Mouse (Mus musculus): ENCODE measurements at regions not wholly inside any gene's neighbourhood (a gene's known extent, or its start where the extent isn't known, plus 50 kb on each side); places are given as distances from the start of the nearest gene placed in this dataset.

DNA sequence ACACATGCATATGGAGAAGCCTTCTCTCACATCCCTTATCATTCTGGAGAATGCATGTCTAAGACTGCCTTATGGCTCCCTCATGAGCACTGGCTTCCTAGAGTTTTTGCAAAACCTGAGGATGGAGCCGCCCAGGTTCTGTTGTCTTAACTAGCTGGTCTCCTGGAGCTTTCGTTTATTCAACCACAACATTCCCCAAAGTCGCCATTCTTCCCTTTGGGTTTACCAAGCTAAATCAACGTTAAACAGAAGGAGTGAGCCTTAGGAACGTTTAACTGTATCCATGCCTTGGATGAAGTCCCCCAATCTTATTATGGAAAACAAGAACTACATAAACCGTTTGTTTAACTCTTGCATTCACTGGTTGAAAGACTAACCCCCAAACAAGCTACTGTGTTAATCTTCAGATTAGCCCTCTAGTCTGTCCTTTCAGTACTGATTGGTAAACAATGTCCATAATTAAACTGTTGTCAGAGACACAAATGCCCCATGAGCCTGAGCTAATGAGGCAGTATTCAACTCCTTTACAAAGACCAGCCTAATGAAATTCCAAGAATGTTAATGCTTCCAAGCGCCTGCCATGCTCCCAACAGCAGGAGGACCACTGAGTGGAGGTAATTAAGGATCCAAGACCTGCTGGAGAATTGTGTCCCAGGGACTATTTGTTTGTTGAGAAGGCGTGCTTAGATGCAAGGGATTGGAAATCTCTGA lies 121.1 kb upstream of the Cdkn3 start:
- no peak for ATAC-seq
- Histone ChIP-seq H3K4me1 (ENCODE audit: insufficient read depth) (no peaks in the 10 kb centered on the region), H3K27ac (ENCODE audit: low read depth, low read length) (no peak overlapping the region), H3K9ac (no peak overlapping the region), H3K27me3 (ENCODE audit: insufficient read depth, low read length) (peaks cover 52% of the 10 kb centered on the region), H3K4me3 (ENCODE audit: low read depth, low read length) (no peak overlapping the region), H3K36me3 (ENCODE audit: insufficient read depth) (no peaks in the 10 kb centered on the region), H3K9me3 (ENCODE audit: low read length) (no peaks in the 10 kb centered on the region), H3K4me2 (ENCODE audit: low read depth) (no peak overlapping the region)
- TF ChIP-seq CTCF (IDR thresholded peaks at IDR 0.05; ENCODE audit: low read depth), result no peak
- WGBS, result 6% methylated on average over 8 of the region's 8 CpGs
- DNase-seq, result no peak

DNA sequence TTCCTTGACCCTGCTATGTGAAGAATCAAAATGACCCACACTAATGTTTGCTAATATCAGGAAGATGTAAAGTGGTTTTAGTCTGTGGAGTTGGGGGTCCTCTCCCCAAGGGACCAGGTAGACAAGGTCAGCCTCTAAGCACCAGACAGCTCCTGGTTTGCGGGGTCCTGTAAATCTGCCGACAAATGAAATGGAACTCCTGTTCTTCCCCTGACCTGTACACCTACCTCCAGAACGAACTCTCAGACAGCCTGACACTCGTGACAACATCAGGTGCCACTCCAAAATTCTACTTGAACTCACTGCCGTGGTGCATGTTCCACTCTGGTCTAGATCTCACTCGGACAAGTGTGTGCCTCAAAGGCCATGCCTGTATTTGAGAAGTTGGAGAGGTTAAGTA lies 121.8 kb upstream of the Cdkn3 start:
- no peak overlapping the region for H3K27ac ChIP-seq (ENCODE audit: low read depth, low read length)
- no peaks in the 10 kb centered on the region for H3K9me3 ChIP-seq (ENCODE audit: low read length)
- H3K4me1 ChIP-seq (ENCODE audit: insufficient read depth), result no peaks in the 10 kb centered on the region
- WGBS, result 78% methylated on average over 6 of the region's 6 CpGs
- no peak overlapping the region for H3K9ac ChIP-seq
- peaks cover 50% of the 10 kb centered on the region for H3K27me3 ChIP-seq (ENCODE audit: insufficient read depth, low read length)
- ATAC-seq (no peak), DNase-seq (no peak)
- no peak overlapping the region for H3K4me3 ChIP-seq (ENCODE audit: low read depth, low read length)
- no peaks in the 10 kb centered on the region for H3K36me3 ChIP-seq (ENCODE audit: insufficient read depth)
- H3K4me2 ChIP-seq (ENCODE audit: low read depth), result no peak overlapping the region
- no peak for TF ChIP-seq CTCF (IDR thresholded peaks at IDR 0.05; ENCODE audit: low read depth)

DNA sequence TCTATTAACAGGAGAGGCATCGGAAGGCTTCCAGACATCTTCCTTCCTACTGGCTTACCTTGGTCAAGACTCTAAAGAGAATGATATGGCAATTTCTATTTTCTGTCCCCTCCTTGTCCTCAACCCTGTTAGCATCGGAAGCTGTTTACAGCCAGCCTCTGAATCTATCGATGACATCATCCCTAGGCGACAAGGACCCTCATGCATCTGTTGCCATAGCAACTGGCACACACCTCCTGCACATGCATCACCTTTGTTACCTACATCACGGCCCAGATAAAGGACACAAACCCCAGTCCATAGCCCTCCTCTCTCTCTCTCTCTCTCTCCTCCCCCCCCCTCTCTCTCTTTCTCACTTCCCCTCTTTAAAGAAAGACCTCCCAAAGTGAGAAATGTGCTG lies 123.1 kb upstream of the Cdkn3 start:
- 58% methylated on average over 5 of the region's 5 CpGs for WGBS
- ATAC-seq (peak; percentile 77), DNase-seq (peak; percentile 40)
- Histone ChIP-seq H3K4me2 (ENCODE audit: low read depth) (no peak overlapping the region), H3K4me3 (ENCODE audit: low read depth, low read length) (no peak overlapping the region), H3K27ac (ENCODE audit: low read depth, low read length) (no peak overlapping the region), H3K9me3 (ENCODE audit: low read length) (no peaks in the 10 kb centered on the region), H3K36me3 (ENCODE audit: insufficient read depth) (no peaks in the 10 kb centered on the region), H3K4me1 (ENCODE audit: insufficient read depth) (no peaks in the 10 kb centered on the region), H3K9ac (no peak overlapping the region), H3K27me3 (ENCODE audit: insufficient read depth, low read length) (peaks cover 39% of the 10 kb centered on the region)
- TF ChIP-seq CTCF (IDR thresholded peaks at IDR 0.05; ENCODE audit: low read depth), result no peak

DNA sequence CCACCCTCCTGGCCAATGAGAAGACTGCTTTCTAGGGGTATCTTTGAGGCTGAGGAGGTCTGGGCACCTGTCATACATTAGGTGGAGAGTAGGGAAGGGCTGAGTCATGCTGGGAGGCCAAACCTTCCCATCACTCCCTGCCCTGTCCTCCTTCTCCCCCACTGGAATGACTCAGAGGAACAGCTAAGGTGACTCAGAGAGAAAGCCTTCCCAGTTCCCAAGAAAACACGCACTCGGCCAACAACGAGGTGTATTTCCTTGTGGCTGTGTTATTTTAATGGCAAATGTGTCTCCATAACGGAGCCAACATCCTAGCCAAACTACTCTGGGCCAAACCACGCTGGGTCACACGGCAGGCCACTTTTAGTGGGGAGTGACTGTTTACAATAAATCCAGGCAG lies 124.0 kb upstream of the Cdkn3 start:
- H3K4me2 ChIP-seq (ENCODE audit: low read depth), result no peak overlapping the region
- no peak for TF ChIP-seq CTCF (IDR thresholded peaks at IDR 0.05; ENCODE audit: low read depth)

DNA sequence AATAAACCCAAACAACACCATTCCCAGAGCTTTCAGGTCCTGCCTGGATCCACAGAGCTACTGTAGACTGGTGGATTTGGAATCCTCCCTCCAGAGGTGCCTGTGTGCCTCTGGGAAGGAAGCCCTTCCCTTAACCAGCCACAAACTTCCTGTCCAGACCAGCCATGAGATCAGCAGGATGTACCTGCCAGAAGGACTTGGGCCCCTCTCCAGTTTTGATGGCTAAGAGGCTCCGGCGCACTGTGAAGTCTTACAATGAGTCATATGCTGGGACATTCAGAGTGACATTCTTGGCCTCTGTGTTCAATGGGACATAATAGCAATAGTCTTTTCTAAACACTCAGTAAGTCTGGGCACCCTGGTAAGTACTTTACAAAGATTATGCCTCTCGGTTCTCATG lies 125.0 kb upstream of the Cdkn3 start:
- H3K4me2 ChIP-seq (ENCODE audit: low read depth), result no peak overlapping the region
- 75% methylated on average over 3 of the region's 3 CpGs for WGBS
- no peaks in the 10 kb centered on the region for H3K4me1 ChIP-seq (ENCODE audit: insufficient read depth)
- H3K4me3 ChIP-seq (ENCODE audit: low read depth, low read length), result no peak overlapping the region
- no peak for DNase-seq
- no peak overlapping the region for H3K9ac ChIP-seq
- TF ChIP-seq CTCF (IDR thresholded peaks at IDR 0.05; ENCODE audit: low read depth), result no peak
- no peaks in the 10 kb centered on the region for H3K9me3 ChIP-seq (ENCODE audit: low read length)
- no peaks in the 10 kb centered on the region for H3K36me3 ChIP-seq (ENCODE audit: insufficient read depth)
- H3K27ac ChIP-seq (ENCODE audit: low read depth, low read length), result no peak overlapping the region
- ATAC-seq, result no peak
- H3K27me3 ChIP-seq (ENCODE audit: insufficient read depth, low read length), result peaks cover 26% of the 10 kb centered on the region

More for the DNA sequence above, 124.0 kb upstream of the Cdkn3 start:
- Histone ChIP-seq H3K36me3 (ENCODE audit: insufficient read depth) (no peaks in the 10 kb centered on the region), H3K4me3 (ENCODE audit: low read depth, low read length) (no peak overlapping the region), H3K9ac (no peak overlapping the region), H3K27ac (ENCODE audit: low read depth, low read length) (no peak overlapping the region), H3K27me3 (ENCODE audit: insufficient read depth, low read length) (peaks cover 34% of the 10 kb centered on the region), H3K9me3 (ENCODE audit: low read length) (no peaks in the 10 kb centered on the region), H3K4me1 (ENCODE audit: insufficient read depth) (no peaks in the 10 kb centered on the region)
- no peak for ATAC-seq
- DNase-seq, result no peak
- 88% methylated on average over 6 of the region's 6 CpGs for WGBS

DNA sequence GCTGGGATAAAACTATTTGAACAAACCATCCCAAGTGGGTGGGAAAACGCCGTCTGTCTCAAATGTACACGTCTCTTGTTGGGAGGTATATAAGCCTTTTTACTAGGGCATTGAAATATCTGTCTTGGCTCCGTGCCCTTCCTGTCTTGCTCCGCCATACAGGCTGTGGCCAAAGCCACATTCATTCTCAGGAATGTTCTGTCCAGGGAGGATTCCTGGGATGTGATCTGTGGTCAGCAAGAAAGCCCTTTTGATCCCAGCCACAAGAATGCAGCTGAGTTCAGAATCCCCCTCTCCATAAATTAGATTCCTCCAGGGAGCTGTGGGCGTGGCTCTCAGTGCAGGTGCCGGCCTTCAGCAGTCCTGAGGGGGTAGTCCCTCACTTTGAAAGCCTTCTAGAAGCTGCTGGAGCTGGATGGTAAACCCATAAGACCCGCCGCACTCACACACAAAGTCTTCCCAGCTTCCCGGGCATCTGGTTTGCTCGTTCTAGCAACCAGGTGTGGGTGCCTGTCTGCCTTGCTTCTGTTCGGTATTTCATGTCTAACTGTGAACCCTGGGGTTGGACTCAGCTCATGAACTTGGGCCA lies 125.6 kb upstream of the Cdkn3 start:
- no peaks in the 10 kb centered on the region for H3K9me3 ChIP-seq (ENCODE audit: low read length)
- H3K9ac ChIP-seq, result no peak overlapping the region
- H3K4me2 ChIP-seq (ENCODE audit: low read depth), result no peak overlapping the region
- TF ChIP-seq CTCF (IDR thresholded peaks at IDR 0.05; ENCODE audit: low read depth), result no peak
- no peaks in the 10 kb centered on the region for H3K4me1 ChIP-seq (ENCODE audit: insufficient read depth)
- H3K36me3 ChIP-seq (ENCODE audit: insufficient read depth), result no peaks in the 10 kb centered on the region
- H3K27me3 ChIP-seq (ENCODE audit: insufficient read depth, low read length), result peaks cover 20% of the 10 kb centered on the region
- ATAC-seq, result no peak
- WGBS, result 70% methylated on average over 12 of the region's 12 CpGs
- DNase-seq, result no peak
- H3K4me3 ChIP-seq (ENCODE audit: low read depth, low read length), result no peak overlapping the region
- no peak overlapping the region for H3K27ac ChIP-seq (ENCODE audit: low read depth, low read length)

DNA sequence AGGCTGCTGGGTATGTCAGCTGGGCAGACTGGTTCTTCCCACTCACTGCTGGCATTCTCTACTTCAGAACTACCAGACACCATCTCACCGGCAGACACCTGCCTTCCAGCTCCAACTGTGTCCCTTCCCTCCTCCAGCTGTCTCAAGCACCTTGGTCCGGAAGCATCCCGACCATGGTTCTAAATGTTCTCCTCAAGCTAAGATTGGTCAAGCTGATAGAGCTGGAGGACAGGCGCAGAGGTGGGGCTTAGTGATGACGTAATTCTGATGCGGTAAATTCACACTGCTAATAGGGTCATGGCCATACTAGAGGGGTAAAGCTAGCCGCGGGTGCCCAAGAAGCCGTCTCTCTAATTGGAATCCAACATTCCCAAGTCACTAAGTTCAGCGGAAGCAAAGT lies 126.1 kb upstream of the Cdkn3 start:
- DNase-seq, result no peak
- no peak overlapping the region for H3K4me2 ChIP-seq (ENCODE audit: low read depth)
- no peaks in the 10 kb centered on the region for H3K9me3 ChIP-seq (ENCODE audit: low read length)
- TF ChIP-seq CTCF (IDR thresholded peaks at IDR 0.05; ENCODE audit: low read depth), result no peak
- no peak for ATAC-seq
- H3K36me3 ChIP-seq (ENCODE audit: insufficient read depth), result no peaks in the 10 kb centered on the region
- no peak overlapping the region for H3K9ac ChIP-seq
- H3K4me1 ChIP-seq (ENCODE audit: insufficient read depth), result no peaks in the 10 kb centered on the region
- H3K4me3 ChIP-seq (ENCODE audit: low read depth, low read length), result no peak overlapping the region
- H3K27ac ChIP-seq (ENCODE audit: low read depth, low read length), result no peak overlapping the region
- 91% methylated on average over 10 of the region's 10 CpGs for WGBS
- peaks cover 17% of the 10 kb centered on the region for H3K27me3 ChIP-seq (ENCODE audit: insufficient read depth, low read length)
